Mouse (Mus musculus): ENCODE data around the gene Srsf3. TPM values are rescaled to one million over a fixed set of nuclear protein-coding genes. Genes with fewer than 3 reads are reported as not detected.

The Srsf3 gene
- polyA plus RNA-seq, 1 experiment, result 69.4 TPM

DNA sequence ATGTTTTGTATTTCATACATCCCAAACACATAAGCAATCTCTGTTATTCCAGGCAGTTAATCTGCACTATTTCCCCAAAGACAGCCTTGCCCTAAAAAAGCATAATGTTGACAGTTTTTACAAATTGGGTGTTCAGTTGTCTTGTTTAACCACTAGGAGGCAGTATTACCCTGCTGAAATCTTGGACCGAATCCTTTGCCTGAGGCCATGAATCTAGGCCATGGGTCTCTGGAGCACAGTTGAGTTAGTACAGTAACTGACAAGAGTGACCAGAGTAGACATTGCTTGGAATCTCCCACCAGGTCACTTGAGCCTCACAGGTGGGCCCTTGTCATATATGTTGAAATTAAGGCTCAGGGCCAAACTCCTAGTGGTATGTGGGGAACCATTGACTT, 12.5 kb downstream of the Srsf3 start:
- H3K27ac ChIP-seq (ENCODE audit: insufficient read depth, low read depth, low read length), result peak overlapping the region; percentile 3; the same call in 1 of the 2 replicates

GRCm38 (mm10) chr17:29045741-29046530, 13.5 kb downstream of the Srsf3 start:
- Histone ChIP-seq H3K4me1 (ENCODE audit: control insufficient read depth, insufficient read depth, insufficient read length, low read length) (peaks cover 15% of the 10 kb centered on the region), H3K36me3 (ENCODE audit: control insufficient read depth, insufficient read depth, low read length) (peaks cover 25% of the 10 kb centered on the region), H3K4me3 (ENCODE audit: low read depth, low read length) (no peak overlapping the region), H3K27me3 (ENCODE audit: control insufficient read depth, insufficient read depth, low read length) (no peaks in the 10 kb centered on the region), H3K27ac (ENCODE audit: insufficient read depth, low read depth, low read length) (peak overlapping the region; percentile 56)
- TF ChIP-seq POLR2A (IDR thresholded peaks at IDR 0.05; ENCODE audit: low read depth, low read length) (no peak; the same call in 1 of the 2 replicates), CTCF (IDR thresholded peaks at IDR 0.05; ENCODE audit: extremely low read depth, insufficient read length, insufficient replicate concordance, low read depth, low read length) (no peak)
- 22% methylated on average over 12 of the region's 12 CpGs for WGBS

More for the DNA sequence above, 12.5 kb downstream of the Srsf3 start:
- Histone ChIP-seq H3K4me1 (ENCODE audit: control insufficient read depth, insufficient read depth, insufficient read length, low read length) (peaks cover 11% of the 10 kb centered on the region), H3K36me3 (ENCODE audit: control insufficient read depth, insufficient read depth, low read length) (peaks cover 33% of the 10 kb centered on the region), H3K4me3 (ENCODE audit: low read depth, low read length) (no peak overlapping the region), H3K27me3 (ENCODE audit: control insufficient read depth, insufficient read depth, low read length) (no peaks in the 10 kb centered on the region)
- 27% methylated on average over 1 of the region's 1 CpGs for WGBS
- TF ChIP-seq POLR2A (IDR thresholded peaks at IDR 0.05; ENCODE audit: low read depth, low read length) (no peak), CTCF (IDR thresholded peaks at IDR 0.05; ENCODE audit: extremely low read depth, insufficient read length, insufficient replicate concordance, low read depth, low read length) (peak; percentile 59; the same call in 1 of the 2 replicates)

- TF ChIP-seq POLR2A (IDR thresholded peaks at IDR 0.05; ENCODE audit: low read depth, low read length) (no peak), CTCF (IDR thresholded peaks at IDR 0.05; ENCODE audit: extremely low read depth, insufficient read length, insufficient replicate concordance, low read depth, low read length) (no peak)
- WGBS, result 70% methylated on average over 3 of the region's 3 CpGs
- Histone ChIP-seq H3K36me3 (ENCODE audit: control insufficient read depth, insufficient read depth, low read length) (peaks cover 21% of the 10 kb centered on the region), H3K4me1 (ENCODE audit: control insufficient read depth, insufficient read depth, insufficient read length, low read length) (peaks cover 17% of the 10 kb centered on the region), H3K27ac (ENCODE audit: insufficient read depth, low read depth, low read length) (0 out of 2 replicates have a peak overlapping the region, but pooled peaks have one; percentile 13), H3K4me3 (ENCODE audit: low read depth, low read length) (no peak overlapping the region), H3K27me3 (ENCODE audit: control insufficient read depth, insufficient read depth, low read length) (no peaks in the 10 kb centered on the region)
These were observed 14.4 kb downstream of the Srsf3 start for GRCm38 (mm10) chr17:29046863-29047262.

DNA sequence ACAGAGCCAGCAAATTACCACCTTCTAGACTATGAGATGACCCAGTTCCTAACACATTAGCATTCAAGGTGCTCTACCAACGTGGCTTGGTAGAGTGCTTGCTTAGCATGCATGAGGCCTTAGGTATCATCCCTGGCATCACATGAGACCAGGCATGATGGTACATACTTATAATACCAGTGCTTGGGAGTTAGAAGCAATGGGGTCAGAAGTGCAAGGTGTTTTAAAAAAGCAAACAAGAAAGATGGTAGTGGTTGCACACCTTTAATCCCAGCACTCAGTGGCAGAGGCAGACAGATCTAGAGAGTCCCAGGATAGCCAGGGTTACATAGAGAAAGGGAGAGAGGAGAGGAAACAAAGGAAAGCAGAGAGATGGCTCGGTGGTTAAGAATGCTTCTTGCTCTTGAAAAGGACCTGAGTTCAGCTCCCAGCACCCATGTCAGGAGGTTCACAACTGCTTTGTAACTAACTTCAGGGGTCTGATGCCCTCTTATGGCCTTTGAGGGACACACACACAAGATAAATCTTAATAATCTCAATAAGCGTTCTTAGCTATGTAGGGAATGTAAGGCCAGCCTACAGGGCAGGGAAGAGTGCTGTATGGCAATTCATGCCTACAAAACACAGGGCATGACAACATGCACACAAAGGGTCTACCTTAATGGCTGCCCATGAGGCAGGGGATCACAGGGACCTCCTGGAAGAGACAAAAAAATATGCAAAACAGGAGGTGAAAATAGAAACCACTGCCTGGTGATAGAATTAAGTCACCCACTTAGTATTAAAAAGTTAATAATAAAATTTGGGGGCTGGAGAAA, 15.5 kb downstream of the Srsf3 start:
- Histone ChIP-seq H3K27ac (ENCODE audit: insufficient read depth, low read depth, low read length) (no peak overlapping the region), H3K4me3 (ENCODE audit: low read depth, low read length) (no peak overlapping the region), H3K4me1 (ENCODE audit: control insufficient read depth, insufficient read depth, insufficient read length, low read length) (peaks cover 19% of the 10 kb centered on the region), H3K27me3 (ENCODE audit: control insufficient read depth, insufficient read depth, low read length) (no peaks in the 10 kb centered on the region), H3K36me3 (ENCODE audit: control insufficient read depth, insufficient read depth, low read length) (peaks cover 19% of the 10 kb centered on the region)
- WGBS, result 77% methylated on average over 3 of the region's 3 CpGs
- TF ChIP-seq POLR2A (IDR thresholded peaks at IDR 0.05; ENCODE audit: low read depth, low read length), result no peak
- no peak for TF ChIP-seq CTCF (IDR thresholded peaks at IDR 0.05; ENCODE audit: extremely low read depth, insufficient read length, insufficient replicate concordance, low read depth, low read length)

DNA sequence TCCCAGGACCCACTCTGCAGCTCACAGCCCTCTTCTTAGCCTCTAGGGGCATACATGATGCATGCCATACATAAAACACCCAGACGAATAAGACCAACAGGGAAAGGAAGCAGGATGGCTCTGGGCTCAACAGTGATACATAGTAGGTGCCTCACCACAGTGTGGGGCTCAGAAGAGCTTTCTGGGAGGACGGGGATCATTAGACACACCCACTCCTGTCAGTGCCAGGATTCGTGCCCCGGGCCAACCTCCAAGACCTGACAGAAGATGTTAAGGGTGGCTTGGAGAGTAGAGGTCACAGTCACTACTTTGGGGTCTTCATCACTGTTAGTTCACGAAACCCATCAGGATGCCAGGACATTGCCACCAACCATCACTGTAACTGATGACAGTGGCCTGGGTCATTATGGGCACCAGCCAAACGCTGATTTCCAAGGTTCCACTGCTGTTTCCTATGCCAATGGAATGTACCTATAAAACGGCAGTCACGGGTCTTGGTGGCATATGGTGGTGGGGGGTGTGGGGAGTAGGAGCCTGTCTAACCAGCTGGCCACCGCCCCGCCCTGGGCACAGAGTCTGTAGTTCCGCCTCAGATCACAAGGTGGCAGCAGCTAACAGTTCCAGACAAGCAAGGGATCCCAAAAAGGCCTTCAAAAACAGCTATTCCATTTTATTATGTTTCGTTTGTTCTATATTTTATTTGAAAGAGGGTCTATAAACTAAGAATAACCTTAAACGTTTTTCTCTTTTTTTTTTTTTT, 16.5 kb downstream of the Srsf3 start:
- no peak overlapping the region for H3K27ac ChIP-seq (ENCODE audit: insufficient read depth, low read depth, low read length)
- peaks cover 11% of the 10 kb centered on the region for H3K36me3 ChIP-seq (ENCODE audit: control insufficient read depth, insufficient read depth, low read length)
- 10% methylated on average over 13 of the region's 13 CpGs for WGBS
- no peaks in the 10 kb centered on the region for H3K27me3 ChIP-seq (ENCODE audit: control insufficient read depth, insufficient read depth, low read length)
- H3K4me3 ChIP-seq (ENCODE audit: low read depth, low read length), result no peak overlapping the region
- H3K4me1 ChIP-seq (ENCODE audit: control insufficient read depth, insufficient read depth, insufficient read length, low read length), result peaks cover 28% of the 10 kb centered on the region
- no peak for TF ChIP-seq POLR2A (IDR thresholded peaks at IDR 0.05; ENCODE audit: low read depth, low read length)
- peak; percentile 81; the same call in 1 of the 2 replicates for TF ChIP-seq CTCF (IDR thresholded peaks at IDR 0.05; ENCODE audit: extremely low read depth, insufficient read length, insufficient replicate concordance, low read depth, low read length)

DNA sequence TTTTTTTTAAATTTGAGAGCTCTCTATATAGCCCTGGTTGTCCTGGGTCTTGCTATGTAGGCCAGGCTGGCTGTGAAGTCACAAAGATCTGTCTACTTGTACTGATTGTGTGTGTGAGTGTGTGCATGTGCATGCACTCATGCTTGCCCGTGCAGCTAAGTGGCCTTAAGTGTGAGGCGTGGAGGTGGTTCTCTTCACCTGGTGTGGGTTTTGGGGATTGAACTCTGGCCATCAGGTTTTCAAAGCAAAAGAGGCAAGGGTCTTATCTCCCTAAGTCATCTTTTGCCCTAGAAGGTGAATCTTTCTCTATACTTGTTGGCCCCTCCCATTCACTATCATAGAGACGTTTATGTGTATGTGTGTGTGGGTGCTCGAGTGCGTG, 17.1 kb downstream of the Srsf3 start:
- 24% methylated on average over 5 of the region's 5 CpGs for WGBS
- no peaks in the 10 kb centered on the region for H3K27me3 ChIP-seq (ENCODE audit: control insufficient read depth, insufficient read depth, low read length)
- H3K4me3 ChIP-seq (ENCODE audit: low read depth, low read length), result no peak overlapping the region
- H3K27ac ChIP-seq (ENCODE audit: insufficient read depth, low read depth, low read length), result peak overlapping the region; percentile 50
- H3K36me3 ChIP-seq (ENCODE audit: control insufficient read depth, insufficient read depth, low read length), result peaks cover 6% of the 10 kb centered on the region
- peaks cover 33% of the 10 kb centered on the region for H3K4me1 ChIP-seq (ENCODE audit: control insufficient read depth, insufficient read depth, insufficient read length, low read length)
- no peak for TF ChIP-seq POLR2A (IDR thresholded peaks at IDR 0.05; ENCODE audit: low read depth, low read length)
